Mouse (Mus musculus) adrenal gland, adult 2 months (tissue): ENCODE measurements around the gene Cnot6. TPM values are rescaled to one million over a fixed set of nuclear protein-coding genes. Genes with fewer than 3 reads are reported as not detected.

ENCODE experiments used
- DNase-seq: peaks from one replicate; pipeline ENCODE4 v3.0.0; 2021
- long read RNA-seq: library from polyadenylated mRNA; stranded (forward); transcript quantifications from one replicate; pipeline ENCODE4 v2.0.0, GENCODE M21; 2021
- polyA plus RNA-seq: library from polyadenylated mRNA; depleted of rRNA; stranded (reverse); fragments of >200 nt; gene quantifications from 2 replicates; pipeline ENCODE4 v1.2.3, GENCODE M21; 2012; rRNA removed
- total RNA-seq, 2 experiments: library from RNA; stranded (reverse); gene quantifications; 2 replicates each; pipeline ENCODE4 v1.2.3; 2021

Gene Cnot6
- 10 to 100 TPM; 36.6 to 38.2 TPM for total RNA-seq
- 2.5 and 2.6 TPM in 2 replicates for polyA plus RNA-seq
- long read RNA-seq, full-length matches to known transcripts, result 15 of 19 reads
- long read RNA-seq, partial matches to known transcripts, result 2 of 19 reads
- long read RNA-seq, other reads (novel, unspliced or antisense), result 2 of 19 reads

DNA sequence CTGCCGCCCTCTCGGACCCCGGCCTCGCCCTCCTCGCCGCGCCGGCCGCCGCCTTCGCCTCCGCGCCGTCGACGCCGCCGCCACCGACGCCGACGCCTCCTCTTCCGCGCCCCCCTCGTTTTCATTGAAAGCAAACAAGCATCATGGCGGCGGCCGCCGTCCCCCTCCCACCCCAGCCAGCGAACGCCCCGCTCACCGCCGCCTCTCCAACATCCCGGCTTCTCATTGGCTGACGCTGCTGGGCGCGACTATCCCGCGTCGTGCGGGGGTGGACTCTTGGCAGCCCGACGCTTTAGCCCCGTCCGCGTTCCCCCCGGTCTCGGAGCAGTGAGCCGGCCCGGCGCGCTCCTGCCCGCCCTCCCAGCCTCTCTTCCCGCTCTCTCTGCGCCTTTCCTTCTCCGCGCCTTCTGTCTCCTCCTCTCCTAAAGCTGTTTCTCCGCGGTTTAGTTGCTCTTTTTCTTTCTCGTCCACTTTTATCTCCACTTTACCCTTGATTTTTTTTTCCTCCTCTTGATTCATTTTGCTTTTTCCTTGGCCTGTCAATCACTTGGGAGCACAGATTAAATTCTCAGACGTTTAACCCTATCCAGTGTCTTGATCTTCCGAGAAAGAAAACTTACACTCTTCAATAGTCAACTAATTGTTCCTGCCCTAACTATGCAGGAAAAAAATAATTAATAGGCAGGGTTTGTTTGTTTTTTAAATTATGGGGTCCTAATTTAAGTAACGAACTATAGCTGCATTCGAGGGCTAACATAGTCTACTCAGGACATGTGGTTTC is at the start of gene Cnot6:
TSS of gene Cnot6 (minus strand) at position 169 of the 781 bp plus-strand sequence.
- DNase-seq, result peak; percentile 99

DNA sequence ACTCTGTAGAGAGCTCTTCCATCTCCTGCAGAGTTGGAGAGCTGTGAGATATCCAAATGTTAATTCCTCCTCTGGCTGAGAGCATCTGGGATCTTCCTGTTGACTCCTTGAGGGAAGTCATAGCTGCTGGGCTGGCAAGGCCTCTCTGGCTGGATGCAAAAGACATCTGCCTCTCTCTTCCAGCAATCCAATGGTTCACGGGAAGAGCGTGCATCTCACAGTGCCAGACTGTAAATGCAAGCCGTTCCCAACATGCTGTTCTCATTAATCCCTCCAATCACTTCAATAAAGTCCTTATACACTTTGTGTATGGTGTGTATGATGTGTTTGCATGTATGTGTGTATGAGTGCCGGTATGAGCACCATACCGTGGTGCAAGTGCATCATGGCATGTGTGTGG is 48.6 kb upstream of the Cnot6 start:
- DNase-seq, result no peak

DNA sequence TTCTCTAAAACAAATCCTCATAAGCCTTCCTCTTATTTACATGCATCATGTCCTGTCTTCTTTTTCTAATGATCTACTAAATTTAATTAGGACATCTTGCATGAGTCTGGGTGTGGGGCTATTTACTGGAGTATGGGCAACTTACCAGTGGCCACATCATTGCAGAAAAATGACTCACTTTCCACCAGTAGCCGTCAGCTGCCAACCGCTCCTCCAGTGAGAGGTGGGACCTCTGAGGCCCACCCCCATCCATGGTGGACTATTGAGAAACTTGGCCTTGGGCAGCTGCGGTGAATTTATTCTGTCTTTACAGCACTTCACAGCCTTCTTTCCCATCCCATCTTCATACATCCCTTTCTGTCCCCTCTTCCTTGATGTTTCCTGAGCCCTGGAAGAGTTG is 45.6 kb upstream of the Cnot6 start:
- peak; percentile 27 for DNase-seq

DNA sequence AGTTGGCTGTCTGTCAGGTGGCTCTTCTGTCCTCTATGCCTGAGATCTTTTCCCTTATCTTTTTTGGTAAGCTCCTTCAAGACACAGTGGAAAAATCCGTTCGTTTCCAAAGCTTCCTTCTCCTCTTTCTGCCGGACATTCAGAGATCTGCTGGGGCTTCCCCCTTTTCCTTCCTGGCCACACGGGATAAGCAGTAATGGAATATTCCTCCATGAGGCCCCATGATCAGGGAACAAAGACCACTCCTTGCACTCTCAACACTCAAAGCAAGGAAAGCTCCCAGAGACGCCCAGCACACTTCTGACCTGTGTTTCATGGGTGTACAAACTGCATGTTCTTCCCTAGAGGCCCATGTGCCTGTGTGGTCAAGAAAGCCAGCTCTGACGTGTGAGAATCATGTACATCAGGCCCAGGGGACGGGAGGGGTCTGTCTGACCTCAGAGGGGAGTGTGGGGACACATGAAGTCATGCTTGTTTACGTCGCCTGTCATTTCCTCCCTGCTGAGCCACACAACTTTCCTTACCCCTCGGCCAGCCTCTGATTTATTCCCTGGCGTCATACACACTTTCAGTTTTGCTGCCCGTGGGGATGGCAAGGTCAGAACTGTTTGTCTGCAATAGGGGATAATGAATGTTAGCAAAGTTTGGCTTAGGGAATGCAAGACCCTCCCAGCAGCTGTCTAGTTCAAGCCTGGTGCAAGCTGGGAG is 42.6 kb upstream of the Cnot6 start:
- peak; percentile 71 for DNase-seq

DNA sequence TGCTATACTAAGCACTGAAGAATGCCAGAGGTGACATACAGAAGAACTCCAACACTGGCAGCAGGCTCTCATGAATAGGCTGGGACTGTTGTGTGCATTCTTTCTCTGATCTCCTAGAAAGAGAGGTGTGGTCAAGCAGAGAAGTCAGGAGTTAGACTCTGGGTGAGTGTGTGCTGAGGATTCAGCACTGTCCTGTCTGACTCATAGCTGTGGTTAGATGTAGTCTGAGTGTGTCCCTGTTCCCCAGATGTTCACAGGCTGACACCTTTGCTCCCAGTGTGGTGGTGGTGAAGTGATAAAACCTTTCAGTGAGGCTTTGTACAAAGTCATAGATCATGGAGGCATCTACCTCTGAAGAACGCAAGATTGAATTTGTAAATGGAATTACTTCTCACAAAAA is 34.2 kb upstream of the Cnot6 start:
- DNase-seq, result no peak

DNA sequence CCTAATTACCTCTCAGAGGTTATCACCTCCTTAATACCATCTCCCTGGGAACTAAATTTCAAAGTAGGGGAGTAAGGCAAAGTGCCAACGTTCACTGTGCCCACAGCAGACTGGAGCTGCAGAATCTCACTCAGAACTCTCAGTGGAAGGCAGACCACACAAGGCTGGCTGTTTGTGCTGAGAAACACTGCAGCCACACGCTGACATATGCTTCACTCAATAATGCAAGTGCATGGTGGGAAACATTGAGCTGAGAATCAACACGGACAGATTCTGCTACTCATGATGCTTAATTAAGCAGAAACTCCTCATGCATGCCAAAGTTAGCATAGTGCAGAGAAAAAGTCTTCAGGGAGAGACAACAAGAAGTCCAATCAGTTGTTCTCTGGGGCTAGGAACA is 33.3 kb upstream of the Cnot6 start:
- DNase-seq, result no peak

DNA sequence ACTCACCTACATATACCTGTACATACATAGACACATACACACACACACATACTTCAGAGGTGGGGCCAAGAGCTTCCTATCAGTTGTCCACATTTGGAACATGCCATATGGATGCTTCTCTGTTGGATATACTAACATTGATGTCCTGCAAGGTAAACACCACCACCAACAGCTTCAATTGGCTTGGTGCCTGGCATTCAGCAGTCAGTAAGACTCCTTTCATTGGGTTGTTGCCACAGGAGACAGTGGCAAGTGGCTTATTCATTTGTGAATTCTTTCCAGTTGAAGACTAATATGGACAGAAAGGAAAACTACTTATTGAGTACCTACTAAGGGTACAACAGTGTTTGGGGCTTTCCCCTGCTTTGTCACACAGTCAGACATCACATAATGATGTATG is 32.5 kb upstream of the Cnot6 start:
- DNase-seq, result no peak

DNA sequence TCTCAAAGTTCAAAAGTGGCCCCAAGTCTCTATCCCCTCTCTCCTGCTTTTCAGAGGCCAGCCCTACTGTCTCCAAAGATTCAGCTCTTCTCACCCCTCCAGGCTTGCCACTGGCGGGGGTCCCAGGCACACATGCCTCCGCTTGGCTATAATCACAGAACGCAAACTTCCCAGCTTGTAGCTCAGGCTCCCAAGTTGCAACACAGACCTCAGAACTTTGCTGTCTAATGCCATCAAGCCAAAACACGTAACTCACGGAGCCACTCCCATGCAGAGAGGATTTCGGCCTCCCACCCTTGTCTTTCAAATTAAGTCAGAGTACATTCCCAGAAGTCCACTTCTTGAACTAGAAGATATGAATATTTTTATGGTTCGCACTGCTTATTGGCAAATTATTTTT is 31.1 kb upstream of the Cnot6 start:
- no peak for DNase-seq

DNA sequence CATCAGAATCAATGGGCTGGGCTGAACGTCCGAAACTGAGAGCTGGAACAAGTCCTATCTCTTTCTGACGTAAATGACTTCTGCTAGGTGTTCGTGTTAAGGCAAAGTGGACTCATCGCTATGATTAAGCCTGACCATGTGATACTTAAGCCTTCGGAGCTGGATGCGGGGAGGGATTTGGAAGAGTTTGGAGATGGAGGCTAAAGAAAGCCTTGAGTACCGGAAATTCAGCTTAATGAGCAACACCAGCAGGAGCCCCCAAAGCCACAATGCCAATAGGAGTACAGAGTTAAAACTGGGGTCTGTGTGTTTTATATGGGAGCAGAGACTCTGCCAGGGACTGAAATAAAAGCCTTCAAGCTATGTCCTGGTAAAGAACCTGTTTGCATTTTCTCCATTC is 29.7 kb upstream of the Cnot6 start:
- DNase-seq, result no peak

DNA sequence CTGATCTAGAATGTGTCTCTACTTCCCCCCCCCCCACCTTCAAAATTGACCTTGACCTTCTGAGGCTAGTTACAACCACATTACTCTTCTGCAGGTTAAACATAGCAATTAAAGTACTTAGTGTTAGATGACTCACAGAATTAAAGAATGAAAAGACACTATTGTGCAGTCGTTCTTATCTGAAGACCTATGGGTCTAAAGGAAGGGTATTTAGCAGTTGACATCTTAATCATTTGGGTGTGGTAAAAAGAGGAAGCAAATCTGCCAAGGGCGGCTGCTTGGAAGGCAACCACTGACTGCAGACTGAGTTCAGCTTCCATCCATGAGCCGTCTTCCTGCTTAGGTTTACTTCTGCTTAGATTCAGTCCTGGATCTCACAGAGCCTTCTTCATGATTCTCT is 27.3 kb upstream of the Cnot6 start:
- DNase-seq, result no peak

DNA sequence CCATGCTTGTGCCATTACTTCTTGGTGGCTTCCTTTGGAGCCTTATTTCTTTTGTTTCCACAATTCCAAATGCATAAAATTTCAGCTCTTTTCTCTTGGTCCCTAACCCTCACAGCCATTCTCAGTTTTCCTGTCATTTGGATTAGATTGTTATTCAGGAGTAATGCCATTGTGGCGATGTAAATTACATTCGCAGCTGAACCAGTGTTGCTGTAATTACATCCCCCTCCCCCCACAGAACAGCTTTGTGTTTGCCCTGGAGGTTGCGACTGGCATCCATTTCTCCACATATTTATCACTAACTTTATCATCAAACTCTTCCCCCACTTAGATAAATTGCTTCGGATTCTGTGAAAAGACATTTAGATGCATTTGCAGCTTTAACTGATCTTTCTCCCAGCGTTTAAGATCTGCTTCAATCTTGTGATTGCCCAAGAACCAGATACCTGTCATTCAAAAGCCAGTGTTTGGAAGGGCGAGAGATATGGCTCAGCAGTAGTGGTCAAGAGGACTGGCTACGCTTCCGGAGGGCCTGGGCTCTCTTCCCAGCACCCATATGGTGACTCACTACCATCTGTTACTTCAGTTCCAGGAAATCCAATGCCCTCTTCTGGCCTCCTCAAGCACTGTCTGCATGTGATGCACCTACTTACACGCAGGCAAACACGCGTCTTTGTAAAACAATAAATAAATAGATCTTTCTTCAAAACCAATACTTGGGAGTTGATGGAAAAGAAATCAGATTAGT is 26.3 kb upstream of the Cnot6 start:
- no peak for DNase-seq

DNA sequence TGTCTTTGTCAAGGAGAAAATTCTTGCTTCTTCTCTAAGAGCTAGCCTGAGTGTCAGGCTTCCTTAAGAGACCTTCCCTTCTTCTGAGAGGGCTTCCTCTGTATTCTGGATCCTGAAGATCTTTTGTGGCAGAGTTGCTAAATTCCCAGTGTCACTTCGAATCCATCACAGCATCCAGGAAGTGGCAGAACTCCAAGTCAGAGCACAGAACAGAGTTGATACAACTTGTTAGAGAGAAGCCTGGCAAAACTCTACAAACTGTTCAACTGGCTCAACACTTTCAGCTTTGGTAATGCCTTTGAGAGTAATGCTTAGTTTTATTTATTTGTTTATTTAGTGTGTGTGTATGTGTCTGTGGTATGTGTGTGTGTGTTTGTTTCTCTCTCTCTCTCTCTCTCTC is 25.1 kb upstream of the Cnot6 start:
- no peak for DNase-seq

DNA sequence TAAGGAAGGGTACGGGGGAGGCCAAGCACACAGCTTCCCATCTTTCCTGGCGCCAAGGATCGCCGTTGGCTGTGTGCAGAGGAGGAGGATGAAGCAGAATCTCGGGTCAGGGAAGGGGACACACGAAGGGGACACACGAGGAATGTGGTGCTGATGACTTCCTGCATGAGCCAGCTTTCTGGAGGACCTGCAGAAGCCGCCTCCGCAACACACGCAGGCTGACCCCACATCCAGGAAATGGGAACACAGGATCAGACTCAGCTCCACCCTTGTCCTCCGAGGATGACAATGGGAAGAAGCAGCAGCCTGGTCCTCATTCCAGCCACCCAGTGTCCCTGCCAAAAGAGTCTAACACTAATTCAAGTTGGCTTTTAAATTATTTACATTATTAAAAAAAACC is 22.2 kb upstream of the Cnot6 start:
- peak; percentile 53 for DNase-seq

DNA sequence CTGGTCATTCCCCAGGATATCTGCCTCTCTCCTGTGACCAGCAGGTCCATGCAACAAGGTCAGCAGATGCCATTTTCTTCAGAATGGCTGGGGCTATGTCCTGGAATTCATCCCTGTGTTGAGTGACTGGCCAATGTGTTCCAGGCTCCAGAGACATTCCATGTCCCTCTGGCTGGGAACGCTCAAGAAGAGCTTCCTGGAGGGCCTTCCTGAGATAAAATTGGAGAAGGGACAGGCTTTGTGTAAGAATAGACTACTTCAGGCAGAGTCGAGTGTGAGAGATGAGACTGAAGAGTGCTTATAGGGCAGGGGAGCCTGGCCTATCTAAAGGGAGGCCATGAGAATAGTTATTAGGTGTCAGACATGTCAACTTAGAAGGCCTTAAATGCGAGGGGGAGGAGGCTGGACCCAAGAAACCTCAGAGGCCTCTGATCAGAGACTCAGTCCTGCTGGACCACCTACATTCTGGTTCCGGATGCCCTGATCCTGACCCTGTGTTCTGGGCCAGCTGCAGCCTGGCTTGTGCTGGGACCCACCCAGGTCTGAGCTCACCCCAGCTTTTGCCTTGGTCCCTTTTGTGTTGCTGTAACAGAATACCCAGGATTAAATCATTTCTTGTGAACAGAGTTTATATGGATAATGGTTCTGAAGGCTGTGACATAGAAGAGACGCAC is 17.9 kb upstream of the Cnot6 start:
- no peak for DNase-seq

DNA sequence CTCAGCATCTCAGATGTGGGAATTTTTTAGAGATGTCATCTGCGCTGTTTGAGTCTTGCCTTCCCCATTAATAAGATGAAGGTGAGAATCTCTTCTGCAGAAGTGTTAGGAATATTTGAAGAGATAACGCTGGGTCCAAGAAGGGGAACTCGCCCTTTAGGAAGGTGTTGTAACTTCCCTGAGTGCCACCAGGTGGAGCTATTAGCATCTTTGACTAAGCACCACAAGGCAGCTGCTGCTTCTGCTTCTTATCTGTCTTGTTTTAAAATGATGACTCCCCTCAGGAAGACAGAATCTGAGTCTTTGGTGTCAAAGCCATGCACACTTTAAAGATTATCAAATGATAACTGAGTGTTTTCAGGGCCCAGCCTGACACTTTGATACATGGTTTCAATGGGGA is 15.4 kb upstream of the Cnot6 start:
- peak; percentile 60 for DNase-seq

DNA sequence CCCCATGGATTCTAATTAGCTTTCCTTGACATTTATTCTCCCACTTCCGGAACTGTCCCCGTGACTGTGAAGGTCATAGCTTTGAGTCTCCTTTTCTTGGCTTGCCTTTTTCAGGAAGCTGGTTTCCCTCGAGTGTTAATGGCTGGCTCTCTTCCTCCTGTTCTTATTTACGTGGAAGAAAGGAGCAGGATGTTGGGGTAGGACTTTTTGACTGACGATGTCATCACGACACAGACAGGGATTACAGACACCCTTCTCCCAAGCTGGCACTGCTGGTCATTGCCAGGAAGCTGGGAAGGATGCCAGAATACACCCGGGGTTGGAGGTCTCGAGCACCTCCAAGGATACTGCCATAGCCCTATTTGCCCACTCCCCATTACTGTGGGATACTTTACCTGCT is 14.3 kb upstream of the Cnot6 start:
- peak; percentile 36 for DNase-seq

DNA sequence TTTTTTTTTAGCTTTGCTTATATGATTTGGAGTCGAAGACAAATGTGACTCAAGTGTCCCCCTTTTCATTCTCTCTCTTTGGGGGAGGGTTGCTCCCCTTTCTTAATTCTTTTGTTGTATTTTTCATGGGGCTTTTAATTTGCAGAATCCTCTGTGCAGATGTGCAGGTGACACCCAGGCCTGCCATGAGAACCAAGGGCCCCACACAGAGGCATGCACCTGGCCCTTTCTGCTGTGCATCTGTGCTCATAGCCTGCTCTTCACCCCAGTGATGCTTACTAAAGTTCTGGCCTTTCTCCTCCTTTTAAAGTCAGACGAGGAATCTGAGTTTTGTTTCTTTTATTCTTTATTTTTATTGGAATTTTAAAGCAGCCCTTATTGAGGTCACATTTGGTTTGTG is 12.2 kb upstream of the Cnot6 start:
- no peak for DNase-seq

DNA sequence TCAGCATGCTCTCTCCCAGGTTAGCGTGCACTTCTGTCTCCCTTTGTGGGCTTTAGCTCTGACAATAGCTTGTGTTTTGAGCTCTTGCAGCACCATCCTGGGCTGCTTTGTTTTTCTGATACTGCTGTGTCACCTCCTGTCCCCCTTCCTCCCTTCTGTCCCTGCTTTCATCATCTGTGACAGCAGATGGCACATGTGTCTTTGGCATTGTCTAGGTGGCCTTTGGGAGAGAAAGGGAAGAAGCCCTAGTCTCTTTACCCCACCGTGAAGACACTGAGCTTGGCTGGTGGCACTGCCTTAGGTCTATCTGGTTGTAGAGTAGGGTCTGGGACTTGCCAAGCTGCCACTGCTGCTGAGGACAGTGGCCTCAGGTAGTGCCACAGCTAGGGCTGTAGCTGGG is 10.8 kb upstream of the Cnot6 start:
- no peak for DNase-seq

DNA sequence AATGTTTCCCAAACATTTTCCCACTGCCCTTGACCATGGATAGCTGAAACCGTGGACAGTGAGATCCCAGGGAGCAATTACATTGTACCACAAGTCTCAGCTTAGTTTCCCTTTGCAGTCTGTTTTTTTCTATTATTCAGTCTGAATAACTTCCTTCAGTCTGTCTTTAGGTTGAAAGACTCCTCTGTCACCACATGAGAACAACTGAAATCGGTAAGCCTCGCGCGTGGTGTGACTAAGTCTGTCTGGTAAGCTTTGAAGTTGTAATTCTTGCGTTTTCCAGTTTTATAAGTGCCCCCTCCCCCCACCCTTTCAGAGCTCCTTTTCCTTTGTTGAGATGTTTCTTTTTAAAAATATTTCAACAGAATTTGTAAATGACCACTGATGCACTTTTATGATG is 10.2 kb upstream of the Cnot6 start:
- no peak for DNase-seq

DNA sequence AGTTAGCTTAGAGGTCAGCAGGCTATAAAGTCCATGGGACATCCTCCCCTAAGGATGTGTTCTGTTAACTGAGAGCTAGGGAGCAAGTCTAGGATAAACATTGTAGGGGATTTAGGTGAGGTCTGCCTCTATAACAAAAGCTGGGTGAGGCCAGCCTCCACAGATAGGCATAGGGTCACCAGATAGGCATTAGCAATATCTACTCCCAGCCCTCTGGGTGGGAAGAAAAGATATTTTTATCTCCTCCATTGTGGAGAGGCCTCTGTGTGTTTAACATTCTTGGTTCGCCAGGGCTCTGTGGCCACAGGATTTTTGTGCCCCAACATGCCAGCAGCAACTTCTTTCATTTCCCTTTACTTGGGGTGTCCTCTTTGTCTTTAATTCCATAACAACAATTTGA is 8.8 kb upstream of the Cnot6 start:
- no peak for DNase-seq

DNA sequence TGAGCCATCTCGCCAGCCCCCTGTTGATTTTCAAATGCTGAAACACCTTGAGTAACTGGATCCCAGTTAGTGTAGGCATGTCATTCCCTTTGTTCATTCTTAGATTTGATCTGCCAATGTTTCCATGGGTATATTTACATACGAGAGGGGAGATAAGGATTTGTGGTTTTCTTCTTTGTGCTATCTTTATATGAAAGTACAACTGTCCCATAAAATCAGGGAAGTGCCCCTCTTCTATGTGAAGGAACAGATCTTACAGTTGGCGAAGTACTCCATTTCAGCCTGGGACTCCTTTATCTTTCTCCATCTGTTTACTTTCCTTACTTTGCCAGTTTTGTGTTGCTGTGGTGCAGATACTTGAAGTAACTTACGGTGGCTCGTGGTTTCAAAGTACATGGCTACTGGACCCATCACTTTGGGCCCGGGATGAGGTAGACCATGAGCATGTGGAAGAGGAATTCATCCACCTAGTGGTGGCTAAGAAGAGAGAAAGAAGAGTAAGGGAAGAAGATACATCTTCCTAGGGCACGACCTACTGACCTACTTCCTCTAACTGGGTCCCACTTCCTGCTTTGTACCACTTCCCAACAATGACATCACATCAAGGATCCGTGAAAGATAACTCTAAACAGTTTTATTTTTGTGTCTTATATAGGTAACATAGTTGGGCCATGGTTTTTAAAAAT is 7.1 kb upstream of the Cnot6 start:
- no peak for DNase-seq
